Mouse (Mus musculus) neural tube, embryonic 13.5 days (tissue): ENCODE data around the gene Cnot10. TPM values are rescaled to one million over a fixed set of nuclear protein-coding genes. Genes with fewer than 3 reads are reported as not detected.
"Not testable (repeated sequence)": the region's sequence is repeated elsewhere in the genome, so short reads cannot be mapped to it uniquely, and the experiment has no call there.

Experiments used
- ATAC-seq: fragments of 200-750 bp; cut with Nextera tagmentation; 2 replicates; pipeline ENCODE4 v1.8.0; 2017; ENCODE audit warnings: low read depth, mild to moderate bottlenecking, moderate TSS enrichment, moderate library complexity
- H3K27ac ChIP-seq: fragments of 300-500 bp; sonication (generic); replicated peaks from 2 replicates; pipeline ENCODE4 v1.5.1; 2015; ENCODE audit warnings: moderate library complexity, mild to moderate bottlenecking, inconsistent platforms
- H3K27me3 ChIP-seq: fragments of 300-500 bp; sonication (generic); 2 replicates; pipeline ENCODE4 v1.6.1; 2015; ENCODE audit warnings: mild to moderate bottlenecking, inconsistent platforms
- H3K36me3 ChIP-seq: fragments of 300-500 bp; sonication (generic); 2 replicates; pipeline ENCODE4 v1.6.1; 2015; ENCODE audit warnings: mild to moderate bottlenecking, inconsistent platforms
- H3K4me1 ChIP-seq: fragments of 300-500 bp; sonication (generic); replicated peaks from 2 replicates; pipeline ENCODE4 v1.6.1; 2015; ENCODE audit warnings: inconsistent platforms
- H3K4me2 ChIP-seq: fragments of 300-500 bp; sonication (generic); 2 replicates; pipeline ENCODE4 v1.6.1; 2015; ENCODE audit warnings: inconsistent platforms, mild to moderate bottlenecking, moderate library complexity
- H3K4me3 ChIP-seq: fragments of 300-500 bp; sonication (generic); 2 replicates; pipeline ENCODE4 v1.5.1; 2015; ENCODE audit warnings: mild to moderate bottlenecking, inconsistent platforms
- H3K9ac ChIP-seq: fragments of 300-500 bp; sonication (generic); 2 replicates; pipeline ENCODE4 v1.6.1; 2015; ENCODE audit warnings: moderate library complexity, mild to moderate bottlenecking, inconsistent platforms
- H3K9me3 ChIP-seq: fragments of 300-500 bp; sonication (generic); 2 replicates; pipeline ENCODE4 v1.6.1; 2016; ENCODE audit warnings: inconsistent platforms
- WGBS: fragments of 180-500 bp; shearing (Covaris S2); methylation state at CpG from one replicate; pipeline ENCODE4 v1.1.7; 2015; 5-methylcytosine and 5-hydroxymethylcytosine counted together
- polyA plus RNA-seq: library from polyadenylated mRNA; unstranded; fragments of >200 nt; fragmentation: Nextera tagmentation; extraction: Ambion mirVana; gene quantifications from 2 replicates; pipeline ENCODE4 v1.2.1, GENCODE M21; 2015

Cnot10 gene
- polyA plus RNA-seq, 1 experiment from 2014 or later, result 57.1 TPM

GRCm38 (mm10) chr9:114671946-114672345 lies 32.0 kb upstream of the Cnot10 start:
- Histone ChIP-seq H3K27me3 (no peaks in the 10 kb centered on the region), H3K9me3 (no peaks in the 10 kb centered on the region), H3K4me1 (peaks cover 12% of the 10 kb centered on the region), H3K27ac (no peak overlapping the region), H3K4me2 (no peak overlapping the region), H3K36me3 (no peaks in the 10 kb centered on the region), H3K4me3 (no peak overlapping the region), H3K9ac (no peak overlapping the region)
- ATAC-seq, result no peak
- WGBS, result 43% methylated on average over 1 of the region's 1 CpGs

GRCm38 (mm10) chr9:114669011-114669410 lies 29.0 kb upstream of the Cnot10 start:
- H3K9ac ChIP-seq, result no peak overlapping the region
- no peak overlapping the region for H3K4me2 ChIP-seq
- 78% methylated on average over 5 of the region's 5 CpGs for WGBS
- peaks cover 12% of the 10 kb centered on the region for H3K4me1 ChIP-seq
- no peaks in the 10 kb centered on the region for H3K9me3 ChIP-seq
- H3K4me3 ChIP-seq, result no peak overlapping the region
- ATAC-seq, result no peak
- H3K27ac ChIP-seq, result no peak overlapping the region
- H3K27me3 ChIP-seq, result no peaks in the 10 kb centered on the region
- H3K36me3 ChIP-seq, result no peaks in the 10 kb centered on the region

GRCm38 (mm10) chr9:114668047-114668446 lies 28.1 kb upstream of the Cnot10 start:
- Histone ChIP-seq H3K27ac (no peak overlapping the region), H3K4me2 (no peak overlapping the region), H3K27me3 (no peaks in the 10 kb centered on the region), H3K9ac (no peak overlapping the region), H3K36me3 (no peaks in the 10 kb centered on the region), H3K9me3 (no peaks in the 10 kb centered on the region), H3K4me3 (no peak overlapping the region), H3K4me1 (peaks cover 3% of the 10 kb centered on the region; the same call in 1 of the 2 replicates)
- WGBS, result 87% methylated on average over 4 of the region's 4 CpGs
- no peak for ATAC-seq

DNA sequence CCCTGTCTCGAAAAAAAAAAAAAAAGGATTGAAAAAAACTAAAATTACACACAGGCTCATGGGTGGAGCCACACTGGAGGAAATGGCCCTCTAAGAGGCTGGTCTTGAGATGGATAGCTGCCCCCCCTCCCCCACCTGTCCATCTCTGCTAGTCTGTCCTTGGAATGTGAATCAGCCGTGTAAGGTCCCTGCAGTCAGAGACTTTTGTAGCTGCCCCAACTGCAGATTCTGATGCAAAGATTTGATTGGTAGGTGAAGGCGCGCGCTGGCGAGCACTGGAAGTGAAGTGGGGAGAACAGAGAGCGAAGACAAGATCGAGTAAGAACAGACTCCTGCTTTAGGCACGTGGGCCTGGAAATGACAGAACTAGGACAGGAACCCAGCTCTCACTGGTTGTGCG lies 26.9 kb upstream of the Cnot10 start:
- H3K27ac ChIP-seq, result no peak overlapping the region
- 88% methylated on average over 10 of the region's 10 CpGs for WGBS
- H3K4me2 ChIP-seq, result no peak overlapping the region
- no peaks in the 10 kb centered on the region for H3K27me3 ChIP-seq
- ATAC-seq, result no peak
- no peaks in the 10 kb centered on the region for H3K4me1 ChIP-seq
- no peak overlapping the region for H3K4me3 ChIP-seq
- no peak overlapping the region for H3K9ac ChIP-seq
- H3K9me3 ChIP-seq, result no peaks in the 10 kb centered on the region
- no peaks in the 10 kb centered on the region for H3K36me3 ChIP-seq

- no peak overlapping the region for H3K27ac ChIP-seq
- ATAC-seq, result no peak
- WGBS, result 85% methylated on average over 11 of the region's 11 CpGs
- H3K9me3 ChIP-seq, result no peaks in the 10 kb centered on the region
- no peaks in the 10 kb centered on the region for H3K4me1 ChIP-seq
- H3K9ac ChIP-seq, result no peak overlapping the region
- no peaks in the 10 kb centered on the region for H3K27me3 ChIP-seq
- no peaks in the 10 kb centered on the region for H3K36me3 ChIP-seq
- H3K4me2 ChIP-seq, result no peak overlapping the region
- no peak overlapping the region for H3K4me3 ChIP-seq
Measured at GRCm38 (mm10) chr9:114663782-114664181, 23.8 kb upstream of the Cnot10 start.

DNA sequence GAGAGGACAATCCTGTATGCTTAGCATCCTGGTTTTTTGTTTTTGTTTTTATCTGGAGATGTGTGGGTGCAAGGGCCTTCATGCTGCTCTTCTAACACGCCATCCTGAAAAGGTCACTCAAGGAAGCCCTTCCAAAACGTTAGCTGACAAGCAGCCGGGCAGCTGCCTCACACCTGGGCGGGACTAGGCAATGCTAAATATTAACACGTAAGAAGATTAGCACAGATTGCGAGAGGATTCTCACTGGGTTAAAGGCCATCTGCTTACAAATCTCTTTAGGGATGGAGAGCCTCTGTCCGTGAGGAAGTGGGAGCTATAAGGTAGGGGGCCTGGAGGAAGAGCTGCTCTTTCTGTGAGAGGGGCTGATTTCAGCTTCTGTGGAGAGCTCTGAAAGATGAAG lies 22.0 kb upstream of the Cnot10 start:
- Histone ChIP-seq H3K9ac (no peak overlapping the region), H3K4me1 (no peaks in the 10 kb centered on the region), H3K27me3 (no peaks in the 10 kb centered on the region), H3K36me3 (no peaks in the 10 kb centered on the region), H3K27ac (no peak overlapping the region), H3K4me3 (no peak overlapping the region), H3K4me2 (no peak overlapping the region), H3K9me3 (no peaks in the 10 kb centered on the region)
- 73% methylated on average over 7 of the region's 7 CpGs for WGBS
- no peak for ATAC-seq

GRCm38 (mm10) chr9:114660983-114661382 lies 21.0 kb upstream of the Cnot10 start:
- H3K9ac ChIP-seq, result no peak overlapping the region
- no peaks in the 10 kb centered on the region for H3K36me3 ChIP-seq
- WGBS, result 69% methylated on average over 6 of the region's 6 CpGs
- H3K27me3 ChIP-seq, result no peaks in the 10 kb centered on the region
- no peak overlapping the region for H3K4me3 ChIP-seq
- H3K9me3 ChIP-seq, result no peaks in the 10 kb centered on the region
- H3K4me2 ChIP-seq, result no peak overlapping the region
- no peak overlapping the region for H3K27ac ChIP-seq
- ATAC-seq, result no peak
- H3K4me1 ChIP-seq, result no peaks in the 10 kb centered on the region

DNA sequence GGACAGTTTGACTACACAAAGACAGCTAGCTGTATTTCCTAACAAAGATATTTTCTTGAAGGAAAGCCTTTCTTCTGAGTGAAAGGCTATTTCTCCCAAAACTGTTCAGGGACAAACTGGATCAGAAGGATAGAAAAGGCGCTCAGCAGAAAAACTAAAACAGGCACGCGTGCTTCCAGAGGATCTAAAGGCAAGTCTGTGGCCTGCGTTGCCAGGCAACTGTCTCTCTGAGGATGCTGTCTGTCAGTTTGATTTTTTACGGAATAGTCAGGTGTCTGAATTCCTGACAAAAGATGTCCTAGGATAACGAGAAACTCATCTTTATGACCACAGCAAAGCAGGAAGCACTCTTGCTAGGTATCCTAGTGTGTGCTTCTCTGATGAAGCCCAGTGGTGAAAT lies 20.5 kb upstream of the Cnot10 start:
- ATAC-seq, result no peak
- Histone ChIP-seq H3K36me3 (no peaks in the 10 kb centered on the region), H3K27me3 (no peaks in the 10 kb centered on the region), H3K9ac (no peak overlapping the region), H3K4me2 (no peak overlapping the region), H3K27ac (no peak overlapping the region), H3K4me1 (no peaks in the 10 kb centered on the region), H3K4me3 (no peak overlapping the region), H3K9me3 (no peaks in the 10 kb centered on the region)
- WGBS, result 82% methylated on average over 6 of the region's 6 CpGs

DNA sequence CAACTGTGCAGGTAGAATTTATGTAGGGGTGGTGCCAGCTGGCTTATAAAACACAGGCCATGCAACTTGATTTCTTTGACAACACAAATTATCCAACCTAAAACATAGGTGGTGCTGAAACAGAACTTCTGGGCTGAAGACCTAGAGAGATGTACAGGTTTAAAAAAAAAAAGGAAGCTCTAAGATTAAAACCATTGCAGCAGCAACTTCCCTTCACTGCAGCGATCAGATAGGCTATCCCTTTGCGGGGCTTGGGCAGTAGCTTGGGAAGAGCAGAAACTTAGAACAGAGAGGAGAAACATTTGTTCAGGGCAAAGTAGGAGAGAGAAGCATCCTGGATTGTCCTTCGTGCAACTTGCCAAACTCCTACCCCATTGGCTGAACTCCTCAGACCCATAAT lies 16.7 kb upstream of the Cnot10 start:
- no peaks in the 10 kb centered on the region for H3K9me3 ChIP-seq
- ATAC-seq, result no peak
- no peaks in the 10 kb centered on the region for H3K36me3 ChIP-seq
- no peak overlapping the region for H3K27ac ChIP-seq
- no peaks in the 10 kb centered on the region for H3K27me3 ChIP-seq
- 87% methylated on average over 3 of the region's 3 CpGs for WGBS
- no peak overlapping the region for H3K4me2 ChIP-seq
- no peaks in the 10 kb centered on the region for H3K4me1 ChIP-seq
- no peak overlapping the region for H3K9ac ChIP-seq
- H3K4me3 ChIP-seq, result no peak overlapping the region

DNA sequence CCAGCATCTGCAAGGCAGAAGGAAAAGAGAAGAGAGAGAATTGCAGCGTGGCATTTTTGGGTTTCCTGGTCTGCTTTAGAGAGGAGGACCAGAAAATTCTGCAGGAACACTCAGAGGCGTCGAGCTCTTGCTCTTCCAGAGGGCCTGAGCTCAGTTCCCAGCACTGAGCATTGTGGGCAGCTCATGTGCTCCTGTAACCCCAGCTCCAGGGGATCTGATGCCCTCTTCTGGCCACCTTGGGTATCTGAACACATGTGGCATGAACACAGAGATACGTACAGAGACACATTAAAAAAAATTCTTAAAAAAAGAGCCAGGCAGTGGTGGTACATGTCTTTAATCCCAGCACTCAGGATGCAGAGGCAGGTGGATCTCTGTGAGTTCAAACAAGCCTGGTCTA lies 15.4 kb upstream of the Cnot10 start:
- Histone ChIP-seq H3K9me3 (no peaks in the 10 kb centered on the region), H3K27me3 (no peaks in the 10 kb centered on the region), H3K4me2 (no peak overlapping the region), H3K4me1 (no peaks in the 10 kb centered on the region), H3K27ac (no peak overlapping the region), H3K36me3 (no peaks in the 10 kb centered on the region), H3K9ac (no peak overlapping the region), H3K4me3 (no peak overlapping the region)
- ATAC-seq, result no peak
- WGBS, result 89% methylated on average over 4 of the region's 4 CpGs

DNA sequence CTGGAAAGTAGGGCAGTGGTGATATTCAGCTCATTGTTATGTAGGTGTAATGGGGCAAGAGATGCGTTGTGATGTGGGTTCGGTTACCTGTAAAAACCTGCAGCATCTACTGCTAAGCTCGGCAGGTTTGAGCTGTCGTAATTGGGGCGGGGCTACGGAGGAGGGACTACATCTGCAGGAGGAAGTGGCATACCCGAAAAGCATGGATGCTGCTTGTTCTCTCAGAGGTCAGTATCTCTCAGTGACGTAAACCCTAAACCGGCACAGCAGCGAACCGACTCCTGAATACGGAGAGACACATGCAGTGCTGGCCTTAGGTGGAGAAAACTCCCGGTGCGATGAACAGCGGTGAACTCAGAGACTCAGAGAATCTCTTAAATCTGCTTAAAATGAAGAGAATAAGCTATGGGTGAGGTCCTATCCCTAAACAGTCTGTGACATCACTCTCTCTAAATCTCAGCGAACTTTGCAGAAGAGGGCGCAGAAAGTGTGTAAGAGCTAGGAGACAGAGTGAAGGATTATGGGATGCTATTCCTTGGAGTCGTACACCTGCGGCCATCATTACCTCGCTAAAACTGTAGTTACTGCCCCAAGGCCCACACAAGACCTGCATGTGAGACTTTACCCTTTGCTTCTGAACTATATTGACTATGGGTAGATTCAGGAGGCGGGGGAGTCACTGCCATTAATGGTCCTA lies 11.1 kb upstream of the Cnot10 start:
- H3K9ac ChIP-seq, result no peak overlapping the region
- no peaks in the 10 kb centered on the region for H3K36me3 ChIP-seq
- no peak overlapping the region for H3K4me2 ChIP-seq
- no peaks in the 10 kb centered on the region for H3K4me1 ChIP-seq
- H3K9me3 ChIP-seq, result no peaks in the 10 kb centered on the region
- no peak overlapping the region for H3K27ac ChIP-seq
- no peak for ATAC-seq
- H3K4me3 ChIP-seq, result no peak overlapping the region
- no peaks in the 10 kb centered on the region for H3K27me3 ChIP-seq
- 62% methylated on average over 21 of the region's 21 CpGs for WGBS

DNA sequence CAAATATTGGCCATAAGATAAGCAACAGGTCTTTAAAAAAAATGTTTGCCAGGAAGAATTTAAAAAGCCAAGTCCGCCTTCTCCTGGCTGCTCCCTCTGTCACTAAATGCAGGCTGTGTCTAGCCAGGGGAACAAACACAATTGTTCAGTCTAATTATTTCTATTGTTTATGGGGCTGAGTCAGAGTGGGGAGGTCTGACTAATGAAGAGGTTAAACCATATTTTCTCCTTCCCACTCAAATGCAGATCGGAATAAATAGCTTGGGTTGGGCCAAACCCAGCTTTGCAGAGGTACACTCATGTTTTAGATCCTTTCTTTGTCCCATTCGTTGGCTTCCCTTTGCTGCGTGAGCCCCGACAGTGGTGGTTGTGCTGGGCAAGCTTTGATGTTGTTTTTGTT lies 9.4 kb upstream of the Cnot10 start:
- no peaks in the 10 kb centered on the region for H3K9me3 ChIP-seq
- no peak overlapping the region for H3K4me3 ChIP-seq
- no peak overlapping the region for H3K4me2 ChIP-seq
- WGBS, result 86% methylated on average over 5 of the region's 5 CpGs
- ATAC-seq, result no peak
- no peaks in the 10 kb centered on the region for H3K4me1 ChIP-seq
- no peak overlapping the region for H3K9ac ChIP-seq
- H3K27ac ChIP-seq, result no peak overlapping the region
- H3K36me3 ChIP-seq, result no peaks in the 10 kb centered on the region
- H3K27me3 ChIP-seq, result peaks cover 8% of the 10 kb centered on the region

GRCm38 (mm10) chr9:114648472-114648871 lies 8.5 kb upstream of the Cnot10 start:
- peaks cover 17% of the 10 kb centered on the region for H3K27me3 ChIP-seq
- not testable (repeated sequence) for ATAC-seq, H3K36me3 ChIP-seq, H3K4me2 ChIP-seq, H3K27ac ChIP-seq, H3K9ac ChIP-seq, H3K4me1 ChIP-seq, H3K4me3 ChIP-seq, H3K9me3 ChIP-seq
- 46% methylated on average over 9 of the region's 9 CpGs for WGBS
